In genomic region chr7:49741474-49741873, GRCm38 (mm10) we compare ENCODE assay signal across 13 mouse cellular contexts. TPM values are rescaled to one million over a fixed set of nuclear protein-coding genes. Genes with fewer than 3 reads are reported as not detected.
A peak's percentile ranks its signal among the peaks of the same experiment; 100 is the strongest.
DNase-seq lines count a peak whose midpoint lies in the region; ATAC-seq and TF ChIP-seq lines count a peak whose summit lies in the region.
"Had no signal": no experiment of that assay in that cellular context is flagged by ENCODE, and none has a peak within 500 bp of the region (broad histone marks: within the 10 kb centered on the region; RNA-seq: fewer than 3 reads in every experiment).

No protein-coding gene starts in this region.

- 0 out of 2 replicates have a peak, but pooled peaks cover 5% of the 10 kb centered on the region for H3K9me3 ChIP-seq in neural tube, embryonic 13.5 days
- H3K9me3 ChIP-seq: forebrain, embryonic 12.5 days; G1E; hindbrain, embryonic 15.5 days; liver, embryonic 13.5 days had no signal

- H3K4me2 ChIP-seq in neural tube, embryonic 13.5 days: no peak overlapping the region; the same call in 1 of the 2 replicates
- H3K4me2 ChIP-seq: forebrain, embryonic 12.5 days; hindbrain, embryonic 15.5 days; liver, embryonic 13.5 days had no signal

- WGBS in kidney, adult 2 months: 23% methylated on average over 5 of the region's 5 CpGs
- WGBS in neural tube, embryonic 13.5 days: 28% methylated on average over 5 of the region's 5 CpGs

- no peak overlapping the region for H3K27ac ChIP-seq in kidney, adult 2 months (ENCODE audit: insufficient read depth, low read depth, low read length)
- H3K27ac ChIP-seq in neural tube, embryonic 13.5 days (replicated peaks): no peak overlapping the region; the same call in 1 of the 2 replicates
- H3K27ac ChIP-seq: forebrain, embryonic 12.5 days; hindbrain, embryonic 15.5 days; liver, embryonic 13.5 days had no signal

- no peaks in the 10 kb centered on the region for H3K27me3 ChIP-seq in kidney, adult 2 months (replicated peaks; ENCODE audit: control insufficient read depth, insufficient read depth, low read length)
- peaks cover 94% of the 10 kb centered on the region for H3K27me3 ChIP-seq in neural tube, embryonic 13.5 days

- 0 out of 2 replicates have a peak, but pooled peaks have one; percentile 11 for ATAC-seq in neural tube, embryonic 13.5 days (ENCODE audit: low read depth)
- peak; percentile 74 to 87; a peak in 3 of 4 replicates for ATAC-seq in hematopoietic stem cell, adult 5-6 weeks (replicated peaks in 1 of 2; ENCODE audit: insufficient read depth in 1 of 2, low FRiP score in 2 of 2, low TSS enrichment in 1 of 2, low read depth in 1 of 2, poor library complexity in 2 of 2, severe bottlenecking in 2 of 2)

- peak; percentile 14 for DNase-seq in kidney, adult 2 months
- DNase-seq in kidney, adult 8-10 months: no peak
- no peak for DNase-seq in neural tube, embryonic 10.5 days (ENCODE audit: extremely low spot score, low spot score)
- DNase-seq in naive thymus-derived CD4-positive, alpha-beta T cell, adult 2 months (ENCODE audit: low read depth): peak; percentile 72
- no peak for DNase-seq in right cerebral cortex, postnatal 25 days
- DNase-seq: gastrocnemius, postnatal 10 days; liver, embryonic 13.5 days had no signal

- no peaks in the 10 kb centered on the region for H3K36me3 ChIP-seq in kidney, adult 2 months (ENCODE audit: control insufficient read depth, insufficient read depth, low read length)
- no peaks in the 10 kb centered on the region for H3K36me3 ChIP-seq in neural tube, embryonic 13.5 days
- H3K36me3 ChIP-seq: forebrain, embryonic 12.5 days; G1E; hindbrain, embryonic 15.5 days; liver, embryonic 13.5 days had no signal

- no peak for TF ChIP-seq POLR2A in kidney, adult 2 months (IDR thresholded peaks at IDR 0.05; ENCODE audit: low read depth, low read length)

- H3K9ac ChIP-seq in neural tube, embryonic 13.5 days: no peak overlapping the region; the same call in 1 of the 2 replicates
- H3K9ac ChIP-seq: forebrain, embryonic 12.5 days; hindbrain, embryonic 15.5 days; liver, embryonic 13.5 days had no signal

- no peaks in the 10 kb centered on the region for H3K4me1 ChIP-seq in kidney, adult 2 months (ENCODE audit: control insufficient read depth, insufficient read depth, low read length)
- peaks cover 12% of the 10 kb centered on the region for H3K4me1 ChIP-seq in neural tube, embryonic 13.5 days (replicated peaks)
- H3K4me1 ChIP-seq: liver, embryonic 13.5 days had no signal

- no peak for TF ChIP-seq CTCF in kidney, adult 2 months (conservative IDR thresholded peaks at IDR 0.05; ENCODE audit: insufficient read depth, insufficient read length, low read depth, low read length)

- H3K4me3 ChIP-seq in kidney, adult 2 months (ENCODE audit: insufficient read depth, low read depth, low read length): no peak overlapping the region
- H3K4me3 ChIP-seq in neural tube, embryonic 13.5 days: no peak overlapping the region
- H3K4me3 ChIP-seq: forebrain, embryonic 12.5 days; hindbrain, embryonic 15.5 days; liver, embryonic 13.5 days; myocyte had no signal

RNA-seq across cellular contexts. Expression of gene Htatip2, which starts 17.4 kb away (rescaled TPM):
- 11.4 and 16.2 TPM in 2 replicates for polyA plus RNA-seq in kidney, adult 2 months (2012; rRNA removed)
- 4.9 and 5.0 TPM in 2 replicates for polyA plus RNA-seq in neural tube, embryonic 13.5 days (2015; fragmentation: Nextera tagmentation; extraction: Ambion mirVana)
- 7.7 and 15.0 TPM in 2 replicates for total RNA-seq in hematopoietic stem cell, adult 5-6 weeks (2017)

RNA-seq across cellular contexts. Expression of gene Prmt3, which starts 36.7 kb away (rescaled TPM):
- polyA plus RNA-seq in kidney, adult 2 months (2012; rRNA removed): 12.1 and 14.6 TPM in 2 replicates
- polyA plus RNA-seq in neural tube, embryonic 13.5 days (2015; fragmentation: Nextera tagmentation; extraction: Ambion mirVana): 48.2 and 53.4 TPM in 2 replicates
- 82.0 and 83.4 TPM in 2 replicates for total RNA-seq in hematopoietic stem cell, adult 5-6 weeks (2017)

Comparison
In these comparisons a context has a peak if more than half of its experiments do, and no peak if none do; other contexts are left out.
1. DNase-seq: peak in kidney, adult 2 months (single experiment) and naive thymus-derived CD4-positive, alpha-beta T cell, adult 2 months (single experiment); none in kidney, adult 8-10 months (0 of 2), neural tube, embryonic 10.5 days (single experiment) and right cerebral cortex, postnatal 25 days (single experiment).